Mouse (Mus musculus) liver, adult 2 months (tissue): Measurements from ENCODE around the gene Senp5.

ENCODE experiments used
- CTCF ChIP-seq: fragments of 200-500 bp; IDR thresholded peaks from 2 replicates; pipeline ENCODE4 v1.5.1; 2011; ENCODE audit warnings: low read depth, low read length, control low read depth
- POLR2A ChIP-seq: fragments of 200-500 bp; IDR thresholded peaks from 2 replicates; pipeline ENCODE4 v1.6.1; 2011; ENCODE audit warnings: low read length, control low read depth; ENCODE audit not compliant: insufficient read depth; ENCODE audit errors: extremely low read depth

DNA sequence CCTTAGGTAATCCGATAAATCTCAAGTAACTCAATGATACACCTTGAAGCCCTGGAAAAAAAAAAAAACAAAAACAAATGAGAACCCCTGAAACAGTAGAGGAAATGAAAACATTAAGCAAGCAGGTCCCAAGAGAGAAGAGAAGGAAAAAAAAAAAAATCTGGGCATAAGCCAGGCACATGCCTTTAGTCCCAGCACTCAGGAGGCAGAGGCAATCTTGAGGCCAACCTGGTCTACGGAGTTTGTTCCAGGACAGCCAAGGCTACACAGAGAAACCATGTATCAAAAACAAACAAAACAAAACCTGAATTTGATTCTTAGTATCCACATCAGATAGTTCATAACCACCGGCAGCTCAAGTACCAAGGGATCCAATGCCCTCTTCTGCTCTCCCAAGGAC lies 1.6 kb upstream of the Senp5 start:
- TF ChIP-seq POLR2A = no peak
- no peak for TF ChIP-seq CTCF
